Mouse (Mus musculus) heart, postnatal 0 days (tissue): ENCODE results near the gene Msl1. TPM values are rescaled to one million over a fixed set of nuclear protein-coding genes. Genes with fewer than 3 reads are reported as not detected.

Experiments
- ATAC-seq: fragments of 200-750 bp; cut with Nextera tagmentation; 2 replicates; pipeline ENCODE4 v1.8.0; 2017; ENCODE audit warnings: low read depth, moderate number of reproducible peaks, moderate library complexity; ENCODE audit not compliant: insufficient read depth
- DNase-seq: peaks from one replicate; pipeline ENCODE4 v3.0.0-alpha.2; 2016; ENCODE audit warnings: low spot score
- H3K27ac ChIP-seq: fragments of 300-500 bp; sonication (generic); 2 replicates; pipeline ENCODE4 v1.5.1; 2014; ENCODE audit warnings: low read depth, mild to moderate bottlenecking
- H3K27me3 ChIP-seq: fragments of 300-500 bp; sonication (generic); 2 replicates; pipeline ENCODE4 v1.6.1; 2014; ENCODE audit warnings: low read length, mixed read lengths; ENCODE audit not compliant: control insufficient read depth, insufficient read depth
- H3K36me3 ChIP-seq: fragments of 300-500 bp; sonication (generic); replicated peaks from 2 replicates; pipeline ENCODE4 v1.6.1; 2014; ENCODE audit warnings: low read length, mixed read lengths; ENCODE audit not compliant: control insufficient read depth, insufficient read depth
- H3K4me1 ChIP-seq: fragments of 300-500 bp; sonication (generic); 2 replicates; pipeline ENCODE4 v1.6.1; 2014; ENCODE audit warnings: antibody characterized with exemption; ENCODE audit not compliant: control insufficient read depth, insufficient read depth
- H3K4me2 ChIP-seq: fragments of 300-500 bp; sonication (generic); 2 replicates; pipeline ENCODE4 v1.6.1; 2014; ENCODE audit warnings: low read depth, mild to moderate bottlenecking, low read length, moderate library complexity
- H3K4me3 ChIP-seq: fragments of 300-500 bp; sonication (generic); 2 replicates; pipeline ENCODE4 v1.5.1; 2014; ENCODE audit warnings: low read depth, low read length
- H3K9ac ChIP-seq: fragments of 300-500 bp; sonication (generic); replicated peaks from 2 replicates; pipeline ENCODE4 v1.6.1; 2014; ENCODE audit warnings: low read depth, low read length, mixed read lengths
- H3K9me3 ChIP-seq: fragments of 300-500 bp; sonication (generic); replicated peaks from 2 replicates; pipeline ENCODE4 v1.6.1; 2016; ENCODE audit warnings: low read length; ENCODE audit not compliant: control insufficient read depth
- CTCF ChIP-seq: IDR thresholded peaks from 2 replicates; pipeline ENCODE4 v1.5.1; 2016; ENCODE audit warnings: antibody characterized with exemption, control low read depth, low read depth
- EP300 ChIP-seq: IDR thresholded peaks from 2 replicates; pipeline ENCODE4 v1.6.1; 2016; ENCODE audit warnings: antibody characterized with exemption, low read depth
- WGBS: fragments of 180-500 bp; shearing (Covaris S2); extraction: QIAGEN DNeasy Blood & Tissue Kit; methylation state at CpG from one replicate; pipeline ENCODE4 v1.1.7; 2014; 5-methylcytosine and 5-hydroxymethylcytosine counted together
- polyA plus RNA-seq: library from polyadenylated mRNA; unstranded; fragments of >200 nt; fragmentation: Nextera tagmentation; extraction: Ambion mirVana; gene quantifications from 2 replicates; pipeline ENCODE4 v1.2.1, GENCODE M21; 2015
- total RNA-seq: library from RNA; depleted of rRNA; stranded (reverse); fragments of >200 nt; gene quantifications from 2 replicates; pipeline ENCODE4 v1.2.3, GENCODE M21; 2014; ENCODE audit warnings: low replicate concordance

The Msl1 gene
- total and polyA plus RNA-seq, 2 experiments from 2014 or later, result 12.6 to 54.6 TPM

- Histone ChIP-seq H3K27ac (peak overlapping the region; percentile 77), H3K9ac (peak overlapping the region; percentile 26), H3K27me3 (no peaks in the 10 kb centered on the region), H3K4me1 (peaks cover 52% of the 10 kb centered on the region), H3K9me3 (no peaks in the 10 kb centered on the region), H3K4me2 (no peak overlapping the region), H3K36me3 (peaks cover 70% of the 10 kb centered on the region), H3K4me3 (no peak overlapping the region)
- DNase-seq (peak; percentile 70), ATAC-seq (peak; percentile 21; the same call in 1 of the 2 replicates)
- 26% methylated on average over 8 of the region's 9 CpGs for WGBS
- TF ChIP-seq CTCF, result no peak
- TF ChIP-seq EP300, result no peak
These were observed 29.7 kb upstream of the Msl1 start for GRCm38 (mm10) chr11:98765421-98766309.

- Histone ChIP-seq H3K27me3 (no peaks in the 10 kb centered on the region), H3K4me3 (no peak overlapping the region), H3K9ac (no peak overlapping the region), H3K36me3 (peaks cover 70% of the 10 kb centered on the region), H3K4me1 (peaks cover 55% of the 10 kb centered on the region), H3K4me2 (no peak overlapping the region), H3K27ac (peak overlapping the region; percentile 93; the same call in 1 of the 2 replicates), H3K9me3 (no peaks in the 10 kb centered on the region)
- 17% methylated on average over 2 of the region's 2 CpGs for WGBS
- ATAC-seq (no peak), DNase-seq (no peak)
- TF ChIP-seq EP300 (no peak), CTCF (no peak)
These were observed 29.0 kb upstream of the Msl1 start for GRCm38 (mm10) chr11:98766346-98766745.

GRCm38 (mm10) chr11:98766816-98767215 lies 28.5 kb upstream of the Msl1 start:
- H3K4me1 ChIP-seq, result peaks cover 60% of the 10 kb centered on the region
- ATAC-seq, result no peak
- no peak for DNase-seq
- H3K4me3 ChIP-seq, result no peak overlapping the region
- no peaks in the 10 kb centered on the region for H3K9me3 ChIP-seq
- H3K27ac ChIP-seq, result peak overlapping the region; percentile 93
- peaks cover 69% of the 10 kb centered on the region for H3K36me3 ChIP-seq
- WGBS, result 46% methylated on average over 4 of the region's 5 CpGs
- no peaks in the 10 kb centered on the region for H3K27me3 ChIP-seq
- H3K4me2 ChIP-seq, result 0 out of 2 replicates have a peak overlapping the region, but pooled peaks have one; percentile 13
- no peak overlapping the region for H3K9ac ChIP-seq
- TF ChIP-seq CTCF, result no peak
- no peak for TF ChIP-seq EP300

- H3K9ac ChIP-seq, result no peak overlapping the region
- TF ChIP-seq EP300 (no peak), CTCF (no peak)
- H3K9me3 ChIP-seq, result no peaks in the 10 kb centered on the region
- peak overlapping the region; percentile 93 for H3K27ac ChIP-seq
- DNase-seq (peak; percentile 47), ATAC-seq (no peak; the same call in 1 of the 2 replicates)
- WGBS, result 18% methylated on average over 9 of the region's 9 CpGs
- peaks cover 61% of the 10 kb centered on the region for H3K4me1 ChIP-seq
- H3K4me3 ChIP-seq, result no peak overlapping the region
- no peaks in the 10 kb centered on the region for H3K27me3 ChIP-seq
- peaks cover 66% of the 10 kb centered on the region for H3K36me3 ChIP-seq
- 0 out of 2 replicates have a peak overlapping the region, but pooled peaks have one; percentile 13 for H3K4me2 ChIP-seq
These were observed 28.0 kb upstream of the Msl1 start for GRCm38 (mm10) chr11:98767276-98767675.

- peak overlapping the region; percentile 22 for H3K4me3 ChIP-seq
- no peak for ATAC-seq
- TF ChIP-seq CTCF, result no peak
- TF ChIP-seq EP300, result no peak
- H3K4me2 ChIP-seq, result peak overlapping the region; percentile 52
- WGBS, result 18% methylated on average over 4 of the region's 4 CpGs
- peak overlapping the region; percentile 47 for H3K9ac ChIP-seq
- H3K4me1 ChIP-seq, result peaks cover 61% of the 10 kb centered on the region
- DNase-seq, result no peak
- H3K36me3 ChIP-seq, result peaks cover 65% of the 10 kb centered on the region
- H3K27ac ChIP-seq, result peak overlapping the region; percentile 93
- no peaks in the 10 kb centered on the region for H3K27me3 ChIP-seq
- no peaks in the 10 kb centered on the region for H3K9me3 ChIP-seq
These were observed 27.6 kb upstream of the Msl1 start for GRCm38 (mm10) chr11:98767713-98768112.
